Mouse (Mus musculus): Measurements from ENCODE around the gene Exosc5. TPM values are rescaled to one million over a fixed set of nuclear protein-coding genes. Genes with fewer than 3 reads are reported as not detected.

The Exosc5 gene
- polyA plus RNA-seq, 1 experiment, result 55.4 TPM

Other genes with a start within 250 kb of the Exosc5 start
- 0.20 TPM in 1 of 2 replicates, not detected in the other for gene Cxcl17, start 246.3 kb upstream of the Exosc5 start, polyA plus RNA-seq (2012; rRNA removed)
- gene Ceacam1, start 181.6 kb upstream of the Exosc5 start, polyA plus RNA-seq (2012; rRNA removed), result 658 and 768 TPM in 2 replicates
- 1.2 and 1.3 TPM in 2 replicates for gene Ceacam2, start 119.3 kb upstream of the Exosc5 start, polyA plus RNA-seq (2012; rRNA removed)
- gene Erich4, start 43.3 kb upstream of the Exosc5 start, polyA plus RNA-seq (2012; rRNA removed), result 23.6 and 36.5 TPM in 2 replicates
- 50.9 and 56.2 TPM in 2 replicates for gene Dmac2, start 39.8 kb upstream of the Exosc5 start, polyA plus RNA-seq (2012; rRNA removed)
- 7.1 and 7.6 TPM in 2 replicates for gene B3gnt8, start 32.5 kb upstream of the Exosc5 start, polyA plus RNA-seq (2012; rRNA removed)
- gene Bckdha, start 183 bp upstream of the Exosc5 start, polyA plus RNA-seq (2012; rRNA removed), result 56.6 and 66.8 TPM in 2 replicates
- gene Tmem91, start 16.0 kb downstream of the Exosc5 start, polyA plus RNA-seq (2012; rRNA removed), result 0.29 and 0.79 TPM in 2 replicates
- gene B9d2, start 21.6 kb downstream of the Exosc5 start, polyA plus RNA-seq (2012; rRNA removed), result 21.8 and 24.6 TPM in 2 replicates
- gene Tgfb1, start 27.8 kb downstream of the Exosc5 start, polyA plus RNA-seq (2012; rRNA removed), result 17.0 and 18.3 TPM in 2 replicates
- gene Ccdc97, start 59.9 kb downstream of the Exosc5 start, polyA plus RNA-seq (2012; rRNA removed), result 39.0 and 46.6 TPM in 2 replicates
- gene Hnrnpul1, start 95.6 kb downstream of the Exosc5 start, polyA plus RNA-seq (2012; rRNA removed), result 35.8 and 42.9 TPM in 2 replicates
- gene Axl, start 129.5 kb downstream of the Exosc5 start, polyA plus RNA-seq (2012; rRNA removed), result 15.3 and 24.2 TPM in 2 replicates
- gene Cyp2s1, start 157.7 kb downstream of the Exosc5 start, polyA plus RNA-seq (2012; rRNA removed), result 49.2 and 66.1 TPM in 2 replicates
- 0.77 and 14.7 TPM in 2 replicates for gene Cyp2b10, start 238.5 kb downstream of the Exosc5 start, polyA plus RNA-seq (2012; rRNA removed)

All from large intestine, adult 2 months (tissue).